Mouse (Mus musculus): Measurements from ENCODE around the gene Slc10a7. TPM values are rescaled to one million over a fixed set of nuclear protein-coding genes. Genes with fewer than 3 reads are reported as not detected.
"Not testable (repeated sequence)": the region's sequence is repeated elsewhere in the genome, so short reads cannot be mapped to it uniquely, and the experiment has no call there.

The Slc10a7 gene
- polyA plus RNA-seq, 1 experiment from 2014 or later = 20.5 TPM

- 52% methylated on average over 3 of the region's 3 CpGs for WGBS
- Histone ChIP-seq H3K27ac (no peak overlapping the region), H3K36me3 (peaks cover 18% of the 10 kb centered on the region), H3K4me2 (no peak overlapping the region), H3K9ac (no peak overlapping the region), H3K9me3 (no peaks in the 10 kb centered on the region), H3K4me1 (peaks cover 14% of the 10 kb centered on the region), H3K4me3 (no peak overlapping the region), H3K27me3 (no peaks in the 10 kb centered on the region)
- no peak for ATAC-seq (ENCODE audit: insufficient number of reproducible peaks, low FRiP score, low TSS enrichment, low read depth)
Measured at GRCm38 (mm10) chr8:78510926-78511325, 1.8 kb downstream of the Slc10a7 start.

- no peak for ATAC-seq (ENCODE audit: insufficient number of reproducible peaks, low FRiP score, low TSS enrichment, low read depth)
- no peaks in the 10 kb centered on the region for H3K9me3 ChIP-seq
- WGBS = 90% methylated on average over 4 of the region's 4 CpGs
- H3K9ac ChIP-seq = no peak overlapping the region
- peaks cover 28% of the 10 kb centered on the region for H3K36me3 ChIP-seq
- no peaks in the 10 kb centered on the region for H3K27me3 ChIP-seq
- no peak overlapping the region for H3K4me2 ChIP-seq
- H3K4me1 ChIP-seq = peaks cover 8% of the 10 kb centered on the region
- no peak overlapping the region for H3K4me3 ChIP-seq
- H3K27ac ChIP-seq = no peak overlapping the region
Measured at GRCm38 (mm10) chr8:78513106-78513505, 4.0 kb downstream of the Slc10a7 start.

GRCm38 (mm10) chr8:78514706-78515105 lies 5.6 kb downstream of the Slc10a7 start:
- Histone ChIP-seq H3K27me3 (no peaks in the 10 kb centered on the region), H3K4me3 (no peak overlapping the region), H3K36me3 (peaks cover 28% of the 10 kb centered on the region), H3K9me3 (no peaks in the 10 kb centered on the region), H3K9ac (no peak overlapping the region), H3K4me1 (peaks cover 8% of the 10 kb centered on the region), H3K4me2 (no peak overlapping the region), H3K27ac (no peak overlapping the region)
- ATAC-seq (ENCODE audit: insufficient number of reproducible peaks, low FRiP score, low TSS enrichment, low read depth) = no peak
- 95% methylated on average over 1 of the region's 1 CpGs for WGBS

GRCm38 (mm10) chr8:78515132-78515531 lies 6.0 kb downstream of the Slc10a7 start:
- Histone ChIP-seq H3K4me3 (no peak overlapping the region), H3K4me1 (peaks cover 7% of the 10 kb centered on the region), H3K9me3 (no peaks in the 10 kb centered on the region), H3K36me3 (peaks cover 28% of the 10 kb centered on the region), H3K4me2 (no peak overlapping the region), H3K27me3 (no peaks in the 10 kb centered on the region), H3K9ac (no peak overlapping the region), H3K27ac (no peak overlapping the region)
- WGBS = 80% methylated on average over 3 of the region's 3 CpGs
- ATAC-seq (ENCODE audit: insufficient number of reproducible peaks, low FRiP score, low TSS enrichment, low read depth) = no peak

- H3K36me3 ChIP-seq = peaks cover 36% of the 10 kb centered on the region
- WGBS = 80% methylated on average over 6 of the region's 6 CpGs
Measured at GRCm38 (mm10) chr8:78533981-78534380, 24.8 kb downstream of the Slc10a7 start.

GRCm38 (mm10) chr8:78536716-78537115 lies 27.6 kb downstream of the Slc10a7 start:
- Histone ChIP-seq H3K9ac (no peak overlapping the region), H3K4me3 (no peak overlapping the region), H3K9me3 (no peaks in the 10 kb centered on the region), H3K4me2 (no peak overlapping the region), H3K27me3 (no peaks in the 10 kb centered on the region), H3K27ac (no peak overlapping the region), H3K4me1 (no peaks in the 10 kb centered on the region), H3K36me3 (peaks cover 23% of the 10 kb centered on the region)
- 83% methylated on average over 5 of the region's 5 CpGs for WGBS
- no peak for ATAC-seq (ENCODE audit: insufficient number of reproducible peaks, low FRiP score, low TSS enrichment, low read depth)

More at GRCm38 (mm10) chr8:78533981-78534380, 24.8 kb downstream of the Slc10a7 start:
- H3K27ac ChIP-seq = no peak overlapping the region
- H3K4me2 ChIP-seq = no peak overlapping the region
- no peak overlapping the region for H3K4me3 ChIP-seq
- no peaks in the 10 kb centered on the region for H3K9me3 ChIP-seq
- no peaks in the 10 kb centered on the region for H3K4me1 ChIP-seq
- no peaks in the 10 kb centered on the region for H3K27me3 ChIP-seq
- ATAC-seq (ENCODE audit: insufficient number of reproducible peaks, low FRiP score, low TSS enrichment, low read depth) = no peak
- no peak overlapping the region for H3K9ac ChIP-seq

GRCm38 (mm10) chr8:78537795-78538194 lies 28.6 kb downstream of the Slc10a7 start:
- Histone ChIP-seq H3K4me2 (no peak overlapping the region), H3K36me3 (peaks cover 27% of the 10 kb centered on the region), H3K27ac (no peak overlapping the region), H3K9ac (no peak overlapping the region), H3K4me3 (no peak overlapping the region), H3K27me3 (no peaks in the 10 kb centered on the region), H3K4me1 (no peaks in the 10 kb centered on the region), H3K9me3 (no peaks in the 10 kb centered on the region)
- ATAC-seq (ENCODE audit: insufficient number of reproducible peaks, low FRiP score, low TSS enrichment, low read depth) = no peak
- WGBS = 89% methylated on average over 3 of the region's 3 CpGs

- peaks cover 26% of the 10 kb centered on the region for H3K36me3 ChIP-seq
- 89% methylated on average over 4 of the region's 6 CpGs for WGBS
- not testable (repeated sequence) for H3K27me3 ChIP-seq; ATAC-seq (ENCODE audit: insufficient number of reproducible peaks, low FRiP score, low TSS enrichment, low read depth); H3K4me2 ChIP-seq; H3K9ac ChIP-seq; H3K4me3 ChIP-seq; H3K27ac ChIP-seq; H3K9me3 ChIP-seq; H3K4me1 ChIP-seq
Measured at GRCm38 (mm10) chr8:78542670-78543069, 33.5 kb downstream of the Slc10a7 start.

- no peak overlapping the region for H3K27ac ChIP-seq
- H3K9ac ChIP-seq = no peak overlapping the region
- no peaks in the 10 kb centered on the region for H3K9me3 ChIP-seq
- no peaks in the 10 kb centered on the region for H3K27me3 ChIP-seq
- peaks cover 22% of the 10 kb centered on the region for H3K36me3 ChIP-seq
- no peak overlapping the region for H3K4me2 ChIP-seq
- 35% methylated on average over 1 of the region's 1 CpGs for WGBS
- ATAC-seq (ENCODE audit: insufficient number of reproducible peaks, low FRiP score, low TSS enrichment, low read depth) = no peak
- H3K4me3 ChIP-seq = no peak overlapping the region
- H3K4me1 ChIP-seq = no peaks in the 10 kb centered on the region
Measured at GRCm38 (mm10) chr8:78543621-78544020, 34.5 kb downstream of the Slc10a7 start.

GRCm38 (mm10) chr8:78544545-78544944 lies 35.4 kb downstream of the Slc10a7 start:
- no peak overlapping the region for H3K9ac ChIP-seq
- peaks cover 22% of the 10 kb centered on the region for H3K36me3 ChIP-seq
- H3K27me3 ChIP-seq = no peaks in the 10 kb centered on the region
- H3K27ac ChIP-seq = no peak overlapping the region
- no peak for ATAC-seq (ENCODE audit: insufficient number of reproducible peaks, low FRiP score, low TSS enrichment, low read depth)
- H3K4me3 ChIP-seq = no peak overlapping the region
- WGBS = 28% methylated on average over 2 of the region's 2 CpGs
- no peaks in the 10 kb centered on the region for H3K4me1 ChIP-seq
- no peak overlapping the region for H3K4me2 ChIP-seq
- no peaks in the 10 kb centered on the region for H3K9me3 ChIP-seq

GRCm38 (mm10) chr8:78545153-78545817 lies 36.1 kb downstream of the Slc10a7 start:
- H3K27ac ChIP-seq; H3K27me3 ChIP-seq; ATAC-seq (ENCODE audit: insufficient number of reproducible peaks, low FRiP score, low TSS enrichment, low read depth); H3K4me3 ChIP-seq; H3K9me3 ChIP-seq; H3K4me1 ChIP-seq; H3K9ac ChIP-seq; H3K4me2 ChIP-seq: not testable (repeated sequence)
- peaks cover 22% of the 10 kb centered on the region for H3K36me3 ChIP-seq
- WGBS = 55% methylated on average over 9 of the region's 14 CpGs

- no peaks in the 10 kb centered on the region for H3K36me3 ChIP-seq
- 0 out of 2 replicates have a peak, but pooled peaks cover 2% of the 10 kb centered on the region for H3K4me1 ChIP-seq
- no peak for ATAC-seq (ENCODE audit: insufficient number of reproducible peaks, low FRiP score, low TSS enrichment, low read depth)
- 45% methylated on average over 10 of the region's 10 CpGs for WGBS
- no peaks in the 10 kb centered on the region for H3K27me3 ChIP-seq
- H3K27ac ChIP-seq = no peak overlapping the region
- no peak overlapping the region for H3K9ac ChIP-seq
- H3K4me3 ChIP-seq = no peak overlapping the region
- no peak overlapping the region for H3K4me2 ChIP-seq
- no peaks in the 10 kb centered on the region for H3K9me3 ChIP-seq
Measured at GRCm38 (mm10) chr8:78549971-78550751, 41.0 kb downstream of the Slc10a7 start.

Data from limb, embryonic 15.5 days (tissue).